Mouse (Mus musculus): ENCODE results near the gene Notch3. TPM values are rescaled to one million over a fixed set of nuclear protein-coding genes. Genes with fewer than 3 reads are reported as not detected.
"Not testable (repeated sequence)": the region's sequence is repeated elsewhere in the genome, so short reads cannot be mapped to it uniquely, and the experiment has no call there.

Gene Notch3
- 11.3 and 11.8 TPM in 2 replicates for total RNA-seq (2021)
- long read RNA-seq, partial matches to known transcripts = 0 of 2 reads
- long read RNA-seq, other reads (novel, unspliced or antisense) = 2 of 2 reads

DNA sequence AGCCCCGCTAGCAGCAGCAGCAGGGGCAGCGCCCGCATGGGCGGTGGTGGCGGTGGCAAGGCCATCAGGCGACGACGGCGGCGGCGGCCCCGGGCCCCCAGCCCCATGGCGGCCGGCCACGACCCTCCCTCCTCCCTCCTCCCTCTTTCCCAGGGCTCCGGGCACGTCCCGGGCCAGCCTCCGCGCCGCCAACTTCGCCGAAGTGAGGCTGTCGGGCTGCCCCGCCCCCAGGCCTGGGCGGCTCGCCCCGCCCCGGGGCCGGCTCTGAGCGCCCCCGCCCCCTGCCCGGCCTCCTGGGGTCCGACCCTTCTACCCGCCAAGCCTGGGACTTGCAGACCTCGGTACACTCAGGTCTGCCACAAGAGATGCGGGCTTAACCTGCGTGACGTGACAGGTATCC lies at the start of gene Notch3:
TSS of gene Notch3 (minus strand) at position 166 of the 400 bp plus-strand sequence.
- DNase-seq = peak; percentile 58

DNA sequence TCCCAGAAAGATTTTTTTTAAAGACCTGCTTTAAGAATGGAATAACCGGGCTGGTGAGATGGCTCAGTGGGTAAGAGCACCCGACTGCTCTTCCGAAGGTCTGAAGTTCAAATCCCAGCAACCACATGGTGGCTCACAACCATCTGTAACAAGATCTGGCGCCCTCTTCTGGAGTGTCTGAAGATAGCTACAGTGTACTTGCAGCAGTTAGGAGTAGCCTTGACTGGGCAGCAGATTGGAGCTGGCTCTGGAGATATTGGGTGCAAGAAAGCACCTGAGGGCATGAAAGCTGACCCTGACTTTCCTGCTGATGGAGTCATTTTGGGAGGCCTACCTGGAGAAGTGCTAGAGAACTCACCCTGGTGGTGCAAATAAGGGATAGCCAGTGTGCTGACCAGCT lies 48.9 kb upstream of the Notch3 start:
- DNase-seq = not testable (repeated sequence)

DNA sequence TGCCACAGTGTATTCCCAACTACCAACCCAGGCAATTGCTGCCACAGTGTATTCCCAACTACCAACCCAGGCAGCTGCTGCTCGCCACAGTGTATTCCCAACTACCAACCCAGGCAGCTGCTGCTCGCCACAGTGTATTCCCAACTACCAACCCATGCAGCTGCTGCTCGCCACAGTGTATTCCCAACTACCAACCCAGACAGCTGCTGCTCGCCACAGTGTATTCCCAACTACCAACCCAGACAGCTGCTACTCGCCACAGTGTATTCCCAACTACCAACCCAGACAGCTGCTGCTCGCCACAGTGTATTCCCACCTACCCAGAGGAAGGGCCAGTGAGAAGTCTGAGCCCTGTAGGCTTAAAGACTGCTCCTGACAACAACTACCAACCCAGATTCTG lies 44.9 kb upstream of the Notch3 start:
- DNase-seq = not testable (repeated sequence)

DNA sequence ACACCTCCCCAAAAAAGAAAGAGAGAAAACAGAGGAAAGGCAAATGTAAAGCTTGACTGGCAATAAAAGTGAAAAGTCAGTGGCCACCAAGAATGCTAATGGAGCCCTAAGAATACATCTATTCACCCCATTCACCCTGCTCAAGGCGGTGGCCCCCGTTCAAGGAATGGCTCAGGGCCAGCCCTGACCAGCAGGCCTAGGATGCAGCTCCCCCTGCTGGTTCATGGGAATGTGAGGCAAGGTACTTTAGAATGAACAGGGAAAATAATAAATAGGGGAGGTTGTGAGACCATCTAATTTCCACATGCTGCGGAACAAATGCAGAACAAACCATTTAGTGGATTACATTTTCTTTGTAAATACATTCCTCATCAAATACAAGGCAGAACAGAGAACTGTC lies 43.1 kb upstream of the Notch3 start:
- peak; percentile 71 for DNase-seq

DNA sequence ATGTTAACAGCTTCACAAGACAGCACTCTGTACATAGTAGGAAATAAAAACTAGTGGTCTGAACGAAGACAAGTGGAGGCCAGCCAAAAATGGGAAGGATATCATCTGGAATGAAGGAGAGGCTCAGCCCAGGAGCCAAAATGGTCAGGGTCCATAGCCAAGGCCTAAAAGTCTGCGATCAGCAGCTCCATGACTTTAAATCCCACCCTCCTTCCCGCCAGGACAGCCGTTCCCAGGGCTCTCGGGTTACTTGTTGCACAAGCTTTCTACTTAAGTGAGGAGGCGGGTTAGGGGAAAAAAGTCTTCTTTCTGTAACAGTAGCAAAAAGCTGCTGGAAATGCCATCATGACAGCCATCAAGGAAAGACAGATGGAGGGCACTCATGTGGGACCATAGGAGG lies 42.5 kb upstream of the Notch3 start:
- no peak for DNase-seq

GRCm38 (mm10) chr17:32207586-32208245 lies 41.1 kb upstream of the Notch3 start:
- DNase-seq = no peak

GRCm38 (mm10) chr17:32205345-32205744 lies 38.7 kb upstream of the Notch3 start:
- no peak for DNase-seq

DNA sequence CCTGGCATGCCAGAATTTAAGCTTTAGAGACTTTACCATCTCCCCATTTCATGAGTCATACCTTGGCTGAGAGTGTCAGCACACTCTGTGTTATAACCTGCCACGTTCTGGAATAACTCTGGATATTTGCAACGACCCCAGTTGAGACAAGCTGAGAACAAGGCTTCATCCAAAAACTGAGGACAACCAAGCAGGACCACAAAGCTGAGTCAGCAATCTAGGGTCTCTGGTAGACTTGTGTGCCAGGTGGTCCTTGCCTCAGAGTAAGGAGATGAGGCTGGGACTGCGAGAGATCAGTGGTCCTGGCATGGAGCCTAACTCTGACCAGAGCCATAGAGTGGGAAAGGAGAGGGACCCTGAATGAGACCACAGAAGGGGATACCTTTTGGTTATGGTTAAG lies 36.3 kb upstream of the Notch3 start:
- no peak for DNase-seq

GRCm38 (mm10) chr17:32201086-32201485 lies 34.4 kb upstream of the Notch3 start:
- no peak for DNase-seq

GRCm38 (mm10) chr17:32199796-32200195 lies 33.1 kb upstream of the Notch3 start:
- peak; percentile 44 for DNase-seq

DNA sequence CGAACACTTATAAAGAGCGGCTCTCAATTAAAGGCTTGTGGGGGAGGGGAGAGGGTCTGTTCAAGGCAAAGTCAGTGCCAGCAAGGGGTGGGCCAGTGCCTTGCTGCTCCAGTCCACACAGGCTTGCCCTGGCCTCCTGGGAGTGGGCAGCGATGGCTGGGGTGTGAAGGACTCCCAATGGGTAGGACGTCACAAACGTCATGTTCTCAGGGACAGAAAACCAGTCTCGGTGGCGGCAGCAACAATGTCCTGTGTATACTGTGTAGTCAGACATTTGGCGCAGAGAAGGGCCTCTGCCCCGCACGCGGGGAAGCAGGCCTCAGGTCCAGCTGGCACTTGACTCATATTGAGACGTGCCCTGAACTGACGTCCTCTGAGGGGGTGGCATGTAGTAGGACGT lies 30.5 kb upstream of the Notch3 start:
- DNase-seq = no peak

DNA sequence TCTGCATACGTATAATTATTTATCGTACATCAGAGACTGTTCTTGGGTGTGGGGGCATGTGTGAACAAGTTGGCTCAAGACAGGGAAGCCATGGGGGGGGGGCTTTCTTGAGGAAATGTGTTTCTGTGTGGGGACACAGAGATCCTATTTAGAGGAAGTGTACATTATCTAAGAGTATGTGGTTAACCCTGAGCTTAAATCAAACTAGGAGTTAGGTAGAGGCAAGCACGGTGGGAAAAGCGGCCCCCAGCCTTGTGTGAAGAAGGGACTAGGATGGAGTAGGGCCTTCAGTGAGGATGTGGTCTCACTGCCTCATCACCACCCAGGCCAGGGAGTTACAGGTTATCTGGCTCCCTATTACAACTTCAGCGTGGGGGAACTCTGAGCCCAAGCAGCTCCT lies 29.1 kb upstream of the Notch3 start:
- DNase-seq = no peak

DNA sequence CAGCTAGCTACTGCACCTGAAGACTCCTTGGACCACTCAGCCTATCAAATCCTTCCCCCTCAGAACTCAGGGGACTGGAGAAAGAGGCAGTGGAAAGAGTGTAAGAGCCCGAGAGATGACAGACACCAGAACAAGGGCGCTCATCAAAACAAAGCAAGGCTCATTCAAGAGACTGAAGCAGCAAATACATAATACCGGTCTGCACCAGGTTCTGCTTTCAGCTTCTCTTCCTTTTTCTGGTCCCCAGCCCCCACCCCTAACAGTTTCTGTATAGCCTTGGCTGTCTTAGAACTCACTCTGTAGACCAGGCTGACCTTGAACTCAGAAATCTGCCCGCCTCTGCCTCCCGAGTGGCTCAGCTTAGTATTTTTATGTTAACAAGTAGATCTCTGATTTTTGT lies 26.4 kb upstream of the Notch3 start:
- no peak for DNase-seq

- no peak for DNase-seq
These were observed 23.2 kb upstream of the Notch3 start for GRCm38 (mm10) chr17:32189850-32190249.

DNA sequence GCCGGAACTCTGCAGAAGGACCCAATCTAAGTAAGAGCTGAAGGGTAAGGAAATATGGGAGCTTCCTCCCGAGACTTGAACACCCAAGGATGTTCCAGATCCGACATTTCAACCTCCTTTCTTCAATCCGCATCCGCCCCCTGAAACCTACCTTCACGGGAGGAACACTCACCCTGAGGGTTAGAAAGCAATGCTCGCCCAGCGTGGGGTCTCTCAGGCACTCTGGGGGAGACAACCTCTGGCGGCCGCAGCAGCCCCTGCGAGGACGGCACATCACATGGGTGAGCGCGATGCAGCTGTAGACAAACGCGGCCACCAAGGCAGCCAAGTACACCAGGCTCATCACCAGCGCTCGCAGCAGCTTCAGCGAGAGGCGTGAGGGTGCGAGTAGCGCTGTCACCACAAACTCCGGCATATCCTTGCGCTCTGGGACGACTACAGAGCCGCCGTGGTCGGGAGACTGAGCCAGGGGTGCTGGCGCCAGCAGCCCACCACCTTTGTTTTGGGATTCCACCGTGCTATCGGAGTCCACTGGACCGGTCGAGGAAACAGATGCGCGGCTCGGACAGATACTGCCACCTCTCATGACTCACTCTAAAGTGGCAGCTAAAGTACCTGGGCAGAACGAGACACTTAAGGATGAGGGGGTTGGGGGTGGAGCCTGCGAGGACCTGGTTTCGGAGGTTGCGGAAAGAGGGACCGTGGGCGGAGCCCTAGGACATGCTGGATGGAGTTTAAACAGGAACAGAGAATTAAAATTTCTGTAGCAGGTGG lies 22.4 kb upstream of the Notch3 start, which contains the start of gene Ephx3:
TSS of gene Ephx3 (minus strand) at position 687 of the 774 bp plus-strand sequence.
- no peak for DNase-seq

GRCm38 (mm10) chr17:32183017-32183416 lies 16.4 kb upstream of the Notch3 start:
- DNase-seq = no peak

- no peak for DNase-seq
These were observed 13.2 kb upstream of the Notch3 start for GRCm38 (mm10) chr17:32179621-32180491.

GRCm38 (mm10) chr17:32176919-32177318 lies 10.3 kb upstream of the Notch3 start:
- DNase-seq = no peak

GRCm38 (mm10) chr17:32173166-32173565 lies 6.5 kb upstream of the Notch3 start:
- peak; percentile 37 for DNase-seq

GRCm38 (mm10) chr17:32172485-32172884 lies 5.8 kb upstream of the Notch3 start:
- DNase-seq = no peak

GRCm38 (mm10) chr17:32169518-32170225 lies 3.0 kb upstream of the Notch3 start:
- DNase-seq = no peak

All from adrenal gland, postnatal 25 days (tissue).